Mouse (Mus musculus) kidney, adult 2 months (tissue): Measurements from ENCODE around the gene Trnp1.

Experiments
- CTCF ChIP-seq: fragments of 200-500 bp; conservative IDR thresholded peaks from 2 replicates; pipeline ENCODE4 v1.5.1; 2011; ENCODE audit warnings: low read depth, mild to moderate bottlenecking, control low read depth, low read length, moderate library complexity, mixed read lengths; ENCODE audit not compliant: insufficient read depth, insufficient read length
- POLR2A ChIP-seq: fragments of 200-500 bp; IDR thresholded peaks from one replicate; pipeline ENCODE4 v1.6.1; 2011; ENCODE audit warnings: low read depth, low read length, control low read depth

GRCm38 (mm10) chr4:133496738-133497445 is 1.5 kb downstream of the Trnp1 start:
- TF ChIP-seq CTCF (no peak), POLR2A (no peak)
